Mouse (Mus musculus): ENCODE results near the gene Fnd3c2.

GRCm38 (mm10) chrX:106197308-106197707 lies 57.9 kb downstream of the Fnd3c2 start:
- TF ChIP-seq POLR2A (IDR thresholded peaks at IDR 0.05; ENCODE audit: borderline replicate concordance, extremely low read depth, insufficient read depth, insufficient read length, poor library complexity, severe bottlenecking), result no peak
- peak; percentile 28; the same call in 1 of the 2 replicates for TF ChIP-seq CTCF (IDR thresholded peaks at IDR 0.05; ENCODE audit: borderline replicate concordance, extremely low read depth, insufficient read depth, insufficient read length)
